Mouse (Mus musculus): Measurements from ENCODE around the gene 1700001O22Rik. TPM values are rescaled to one million over a fixed set of nuclear protein-coding genes. Genes with fewer than 3 reads are reported as not detected.
A peak's percentile ranks its signal among the peaks of the same experiment; 100 is the strongest.

The 1700001O22Rik gene
- polyA plus RNA-seq, 1 experiment, result not detected

DNA sequence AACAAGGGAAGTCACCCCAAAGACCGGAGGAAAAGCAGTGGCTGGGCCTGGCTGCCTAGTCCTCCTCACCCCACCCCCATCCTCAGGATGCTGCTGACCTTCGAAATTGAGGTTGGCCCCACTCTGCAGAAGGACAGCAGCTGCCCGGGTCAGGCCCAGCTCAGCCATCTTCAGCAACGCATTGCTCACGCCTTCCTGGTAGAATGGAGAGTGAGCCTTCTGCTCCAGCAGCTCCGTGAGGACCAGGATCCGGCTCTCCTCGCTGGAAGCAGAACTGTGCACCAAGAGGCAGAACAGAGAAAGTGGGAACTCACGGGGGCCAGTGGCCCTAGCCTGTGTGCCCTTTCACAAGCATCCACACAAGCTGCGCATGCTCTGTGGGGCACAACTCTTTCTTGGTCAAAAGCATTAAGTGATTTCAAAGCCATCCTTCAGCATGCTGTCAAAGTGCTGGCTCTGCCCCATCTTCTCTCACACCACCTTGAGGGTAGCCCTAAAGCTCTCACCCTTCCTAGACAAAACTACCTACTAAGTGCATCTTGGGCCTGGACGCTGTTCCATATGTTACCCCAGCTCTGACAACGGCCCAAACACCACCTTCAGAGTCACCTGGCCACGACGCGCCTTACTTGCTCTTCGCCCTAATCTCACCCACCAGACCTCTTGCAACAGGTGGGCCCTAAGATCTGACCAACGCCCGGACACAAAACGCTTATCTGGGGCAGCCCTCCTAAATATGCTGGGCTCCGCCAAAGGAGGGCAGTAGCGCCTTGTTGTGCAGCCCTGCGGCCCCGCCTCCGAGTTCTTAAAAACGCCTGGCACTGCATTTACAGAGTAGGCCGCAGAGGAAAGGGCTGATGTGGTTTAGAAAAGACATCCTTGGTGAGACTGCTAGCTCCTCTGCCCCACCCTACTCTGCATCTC lies 23.6 kb upstream of the 1700001O22Rik start:
- H3K27ac ChIP-seq (replicated peaks; ENCODE audit: low read depth, low read length), result no peak overlapping the region
- peak overlapping the region; percentile 89 for H3K4me3 ChIP-seq (ENCODE audit: insufficient read depth, low read depth, low read length)
- H3K4me1 ChIP-seq (ENCODE audit: control insufficient read depth, insufficient read depth, insufficient read length, low read length), result peaks cover 7% of the 10 kb centered on the region

DNA sequence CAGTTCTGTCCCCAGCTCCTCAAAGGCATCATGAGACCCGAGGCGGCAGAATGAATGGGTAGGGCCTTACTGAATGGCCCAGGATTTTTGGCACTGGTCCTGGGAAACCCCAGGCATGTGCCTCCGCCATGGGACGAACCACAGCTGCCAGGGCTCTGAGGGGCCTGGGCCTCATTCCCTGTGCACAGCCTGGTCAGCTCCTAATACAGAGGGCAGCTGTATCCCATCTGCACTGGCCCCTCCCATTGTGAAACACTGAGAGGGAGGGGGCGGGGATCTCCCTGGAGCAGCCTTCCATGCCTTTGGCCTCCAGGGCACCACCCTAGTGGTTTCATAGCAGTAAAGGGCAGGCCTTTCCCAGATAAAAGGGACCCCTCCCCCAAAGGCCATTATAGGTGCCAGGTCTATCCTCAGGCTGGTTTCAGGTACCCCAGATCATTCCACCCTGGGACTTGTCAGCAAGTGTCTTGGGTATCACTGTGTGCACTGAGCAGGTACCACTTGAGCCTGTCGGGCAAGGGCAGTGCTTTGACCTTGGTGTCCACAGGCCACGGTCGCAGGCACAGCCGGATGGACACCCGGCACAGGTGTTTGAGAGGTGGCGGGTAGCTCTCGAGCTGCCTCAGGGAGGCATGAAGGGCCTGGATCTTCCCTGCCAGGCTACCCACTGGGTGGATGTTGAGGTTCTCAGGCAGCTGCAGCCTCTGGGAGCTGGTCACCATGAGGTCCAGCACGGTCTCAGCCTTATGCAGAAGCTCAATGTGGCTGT lies 20.1 kb upstream of the 1700001O22Rik start:
- peaks cover 7% of the 10 kb centered on the region for H3K4me1 ChIP-seq (ENCODE audit: control insufficient read depth, insufficient read depth, insufficient read length, low read length)
- H3K4me3 ChIP-seq (ENCODE audit: insufficient read depth, low read depth, low read length), result no peak overlapping the region
- no peak overlapping the region for H3K27ac ChIP-seq (replicated peaks; ENCODE audit: low read depth, low read length)

- H3K4me1 ChIP-seq (ENCODE audit: control insufficient read depth, insufficient read depth, insufficient read length, low read length), result peaks cover 6% of the 10 kb centered on the region
- H3K27ac ChIP-seq (replicated peaks; ENCODE audit: low read depth, low read length), result no peak overlapping the region
- H3K4me3 ChIP-seq (ENCODE audit: insufficient read depth, low read depth, low read length), result no peak overlapping the region
These were observed 19.0 kb upstream of the 1700001O22Rik start for GRCm38 (mm10) chr2:30822460-30822859.

DNA sequence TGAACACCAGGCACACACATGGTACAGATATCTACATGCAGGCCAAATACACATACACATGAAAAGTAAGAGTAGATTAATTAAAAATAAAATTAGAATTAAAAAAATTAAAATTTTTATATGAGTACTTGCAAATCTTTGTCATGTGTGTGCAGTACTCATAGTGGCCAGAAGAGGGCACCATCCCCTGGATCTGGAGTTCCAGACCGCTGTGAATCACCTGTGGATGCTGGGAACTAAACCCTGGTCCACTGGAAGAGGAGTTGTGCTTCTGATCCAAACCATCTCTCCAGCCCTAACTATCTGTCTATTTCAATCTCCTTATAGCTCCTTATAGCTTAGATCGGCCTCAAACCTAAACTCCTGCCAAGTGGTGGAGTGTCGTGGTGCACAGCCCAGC lies 17.6 kb upstream of the 1700001O22Rik start:
- Histone ChIP-seq H3K4me1 (ENCODE audit: control insufficient read depth, insufficient read depth, insufficient read length, low read length) (no peaks in the 10 kb centered on the region), H3K4me3 (ENCODE audit: insufficient read depth, low read depth, low read length) (no peak overlapping the region), H3K27ac (replicated peaks; ENCODE audit: low read depth, low read length) (no peak overlapping the region)

DNA sequence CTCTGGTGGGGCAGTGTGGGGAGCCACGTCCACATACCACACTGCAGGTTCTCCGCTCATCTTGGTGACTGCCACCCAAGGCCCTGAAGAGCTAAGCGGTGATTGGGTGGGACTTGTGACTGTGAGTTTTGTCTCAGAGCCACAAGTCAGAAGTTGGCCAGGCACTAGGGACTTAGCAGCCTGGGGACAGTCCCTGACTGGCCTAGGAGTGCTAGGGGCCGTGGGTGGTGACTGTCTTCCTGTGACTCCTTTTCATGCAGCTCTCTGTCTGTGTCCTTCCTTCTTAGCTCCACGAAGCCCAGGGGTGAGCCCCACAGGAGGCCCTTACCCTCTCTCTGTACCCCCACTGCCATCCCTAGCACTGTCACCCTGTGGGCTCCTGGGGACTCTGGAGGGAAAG lies 16.4 kb upstream of the 1700001O22Rik start:
- no peak overlapping the region for H3K4me3 ChIP-seq (ENCODE audit: insufficient read depth, low read depth, low read length)
- H3K27ac ChIP-seq (replicated peaks; ENCODE audit: low read depth, low read length), result no peak overlapping the region
- H3K4me1 ChIP-seq (ENCODE audit: control insufficient read depth, insufficient read depth, insufficient read length, low read length), result no peaks in the 10 kb centered on the region

- no peak overlapping the region for H3K4me3 ChIP-seq (ENCODE audit: insufficient read depth, low read depth, low read length)
These were observed 12.9 kb upstream of the 1700001O22Rik start for GRCm38 (mm10) chr2:30816383-30816782.

GRCm38 (mm10) chr2:30810573-30810972 lies 7.1 kb upstream of the 1700001O22Rik start:
- no peak overlapping the region for H3K27ac ChIP-seq (replicated peaks; ENCODE audit: low read depth, low read length)
- H3K4me1 ChIP-seq (ENCODE audit: control insufficient read depth, insufficient read depth, insufficient read length, low read length), result peaks cover 7% of the 10 kb centered on the region
- H3K4me3 ChIP-seq (ENCODE audit: insufficient read depth, low read depth, low read length), result no peak overlapping the region

More at GRCm38 (mm10) chr2:30816383-30816782, 12.9 kb upstream of the 1700001O22Rik start:
- Histone ChIP-seq H3K4me1 (ENCODE audit: control insufficient read depth, insufficient read depth, insufficient read length, low read length) (no peaks in the 10 kb centered on the region), H3K27ac (replicated peaks; ENCODE audit: low read depth, low read length) (no peak overlapping the region)

DNA sequence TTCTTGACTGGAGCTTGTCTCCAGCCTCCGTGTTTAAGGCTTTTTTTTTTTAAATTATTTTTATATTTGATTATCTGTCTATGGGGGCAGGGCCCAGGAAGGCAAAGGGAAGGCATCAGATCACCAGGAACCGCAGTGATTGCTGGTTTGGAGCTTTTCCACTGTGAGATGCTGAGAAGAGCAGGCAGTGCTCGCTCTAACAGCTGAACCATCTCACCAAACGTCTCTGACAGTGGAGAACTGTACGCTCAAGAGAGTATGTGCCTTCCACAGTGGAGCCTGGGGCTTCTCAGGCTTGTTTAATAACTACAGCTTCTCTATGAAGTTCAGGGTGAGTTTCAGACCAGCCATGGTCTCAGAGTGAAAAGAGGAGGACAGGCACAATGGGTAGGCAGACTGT lies 6.0 kb upstream of the 1700001O22Rik start:
- Histone ChIP-seq H3K4me1 (ENCODE audit: control insufficient read depth, insufficient read depth, insufficient read length, low read length) (peaks cover 7% of the 10 kb centered on the region), H3K4me3 (ENCODE audit: insufficient read depth, low read depth, low read length) (no peak overlapping the region), H3K27ac (replicated peaks; ENCODE audit: low read depth, low read length) (no peak overlapping the region)

- Histone ChIP-seq H3K27ac (replicated peaks; ENCODE audit: low read depth, low read length) (peak overlapping the region; percentile 61), H3K4me1 (ENCODE audit: control insufficient read depth, insufficient read depth, insufficient read length, low read length) (peaks cover 7% of the 10 kb centered on the region)
These were observed 4.8 kb upstream of the 1700001O22Rik start for GRCm38 (mm10) chr2:30808296-30808655.

DNA sequence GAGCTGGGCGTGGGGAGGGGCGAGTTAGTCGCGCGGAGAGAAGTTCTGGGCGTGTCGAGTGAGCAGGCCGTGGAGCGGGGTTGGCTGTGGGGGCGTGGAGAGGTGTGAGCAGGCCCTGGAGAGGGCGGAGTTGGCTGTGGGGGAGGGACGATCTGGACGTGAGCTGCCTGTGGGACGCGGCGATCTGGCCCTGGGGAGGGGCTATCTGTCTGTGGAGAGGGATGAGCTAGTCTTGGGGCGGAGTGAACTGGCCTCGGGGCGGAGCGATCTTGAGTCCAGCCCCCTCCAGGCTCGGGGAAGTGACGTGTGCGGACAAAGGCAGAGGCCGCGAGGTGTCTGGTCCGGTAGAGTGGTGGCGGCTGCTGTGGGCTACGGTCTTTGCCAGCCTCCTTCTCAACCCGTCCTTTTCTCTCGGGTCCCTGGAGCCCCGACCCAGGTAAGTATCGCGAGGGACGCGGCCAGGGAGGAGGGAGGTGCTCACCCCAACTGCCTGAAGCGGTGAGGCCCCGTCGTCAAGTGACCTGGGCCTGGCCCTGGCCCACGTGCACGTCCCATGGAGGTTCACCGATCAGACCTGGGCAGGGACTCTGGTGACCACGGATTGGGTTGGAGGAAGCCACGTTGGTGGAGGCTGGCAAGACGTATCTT lies 4.3 kb upstream of the 1700001O22Rik start, which contains the start of gene Ntmt1:
Gene Ntmt1 (plus strand): TSS at position 179 of the 648 bp plus-strand sequence.
- peak within 1 kb of the TSS; percentile 74 for H3K4me3 ChIP-seq (ENCODE audit: insufficient read depth, low read depth, low read length)
- peak within 1 kb of the TSS; percentile 61 for H3K27ac ChIP-seq (replicated peaks; ENCODE audit: low read depth, low read length)
- H3K4me1 ChIP-seq (ENCODE audit: control insufficient read depth, insufficient read depth, insufficient read length, low read length), result peaks cover 7% of the 10 kb centered on the region

More at GRCm38 (mm10) chr2:30808296-30808655, 4.8 kb upstream of the 1700001O22Rik start:
- H3K4me3 ChIP-seq (ENCODE audit: insufficient read depth, low read depth, low read length), result peak overlapping the region; percentile 74

GRCm38 (mm10) chr2:30807147-30807647 lies 3.7 kb upstream of the 1700001O22Rik start:
- Histone ChIP-seq H3K4me3 (ENCODE audit: insufficient read depth, low read depth, low read length) (peak overlapping the region; percentile 62), H3K4me1 (ENCODE audit: control insufficient read depth, insufficient read depth, insufficient read length, low read length) (peaks cover 7% of the 10 kb centered on the region), H3K27ac (replicated peaks; ENCODE audit: low read depth, low read length) (no peak overlapping the region)

DNA sequence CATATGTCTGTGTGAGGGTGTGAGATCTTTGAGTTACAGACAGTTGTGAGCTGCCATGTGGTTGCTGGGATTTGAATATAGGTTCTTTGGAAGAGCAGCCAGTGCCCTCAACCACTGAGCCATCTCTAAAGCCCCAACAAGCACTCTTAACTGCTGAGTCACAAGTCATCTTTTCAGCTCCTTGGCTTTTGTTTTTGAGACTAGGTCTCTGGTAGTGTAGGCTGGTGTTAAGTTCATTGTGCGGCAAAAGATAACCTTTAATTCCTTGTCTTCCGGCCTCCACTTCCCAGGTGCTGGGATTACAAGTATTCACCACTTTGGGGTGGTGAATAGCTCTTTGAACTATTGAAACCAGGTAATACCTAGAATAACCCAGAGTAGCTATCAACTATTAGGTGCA lies 2.5 kb upstream of the 1700001O22Rik start:
- peaks cover 10% of the 10 kb centered on the region for H3K4me1 ChIP-seq (ENCODE audit: control insufficient read depth, insufficient read depth, insufficient read length, low read length)
- H3K4me3 ChIP-seq (ENCODE audit: insufficient read depth, low read depth, low read length), result no peak overlapping the region
- no peak overlapping the region for H3K27ac ChIP-seq (replicated peaks; ENCODE audit: low read depth, low read length)

DNA sequence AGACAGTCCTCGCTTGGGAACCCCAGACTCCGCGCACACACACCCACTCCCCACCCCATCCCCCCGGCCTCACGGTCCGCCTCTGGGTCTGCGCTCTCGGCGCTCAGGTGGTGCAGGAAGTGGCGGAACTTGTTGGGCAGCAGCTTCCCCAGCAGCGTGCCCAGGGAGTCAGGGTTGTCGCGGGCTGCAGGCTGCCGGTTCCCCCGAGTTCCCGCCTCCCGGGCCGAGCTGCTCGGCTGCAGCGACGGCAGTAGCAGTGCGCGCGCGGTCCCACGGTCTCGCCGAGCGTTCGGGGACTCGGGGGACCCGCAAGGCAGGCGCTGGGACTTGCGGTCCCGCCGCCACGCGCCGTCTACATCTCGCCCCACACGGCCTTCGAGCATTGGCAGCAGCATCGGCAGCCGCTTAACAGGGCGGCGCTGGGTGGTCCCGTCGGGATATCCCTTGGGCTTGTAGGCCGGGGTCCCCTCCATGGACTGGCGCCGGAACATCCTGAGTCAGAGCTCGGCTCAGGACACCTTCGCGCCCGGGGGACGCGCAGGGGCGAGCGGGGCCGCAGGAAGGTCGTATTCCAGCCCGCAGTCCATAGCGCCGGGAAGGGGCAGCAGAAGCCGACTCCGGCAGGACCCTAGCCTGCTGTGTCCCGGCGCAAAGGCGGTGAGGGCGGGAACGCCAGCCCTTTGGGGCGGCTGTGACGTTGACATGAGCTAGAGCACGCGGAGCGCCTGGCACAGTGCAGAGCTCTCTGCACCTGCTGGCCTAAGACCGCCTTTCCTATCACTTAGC lies 2.2 kb downstream of the 1700001O22Rik start:
- peak overlapping the region; percentile 61 for H3K4me3 ChIP-seq (ENCODE audit: insufficient read depth, low read depth, low read length)
- no peak overlapping the region for H3K27ac ChIP-seq (replicated peaks; ENCODE audit: low read depth, low read length)
- 0 out of 2 replicates have a peak, but pooled peaks cover 3% of the 10 kb centered on the region for H3K4me1 ChIP-seq (ENCODE audit: control insufficient read depth, insufficient read depth, insufficient read length, low read length)

DNA sequence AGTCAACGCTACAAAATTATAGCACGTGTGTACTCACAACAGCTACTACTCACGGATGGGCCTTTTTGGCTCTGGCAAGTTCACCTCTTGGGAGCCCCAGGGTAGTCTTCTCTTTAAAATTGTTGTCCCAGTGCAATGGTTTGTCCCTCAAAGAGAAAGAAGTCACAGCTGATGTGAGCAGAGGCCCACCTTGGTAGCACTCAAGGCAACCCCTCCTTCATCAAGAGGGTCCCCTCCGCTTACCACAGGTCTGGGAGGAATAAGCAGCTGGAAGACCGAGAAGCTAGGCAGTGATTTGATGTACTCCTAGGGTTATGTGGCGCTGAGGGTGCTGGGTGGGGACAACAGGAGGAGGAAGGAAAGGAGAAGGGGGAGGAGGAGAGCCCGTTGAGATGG lies 2.8 kb downstream of the 1700001O22Rik start:
- H3K4me1 ChIP-seq (ENCODE audit: control insufficient read depth, insufficient read depth, insufficient read length, low read length), result 0 out of 2 replicates have a peak, but pooled peaks cover 3% of the 10 kb centered on the region
- 0 out of 2 replicates have a peak overlapping the region, but pooled peaks have one; percentile 61 for H3K4me3 ChIP-seq (ENCODE audit: insufficient read depth, low read depth, low read length)
- H3K27ac ChIP-seq (replicated peaks; ENCODE audit: low read depth, low read length), result no peak overlapping the region

Data from brown adipose tissue, adult 24 weeks (tissue).